Mouse (Mus musculus) heart, postnatal 0 days (tissue): ENCODE results near the gene a.

Source experiments
- CTCF ChIP-seq: IDR thresholded peaks from 2 replicates; pipeline ENCODE4 v1.5.1; 2016; ENCODE audit warnings: antibody characterized with exemption, control low read depth, low read depth
- EP300 ChIP-seq: IDR thresholded peaks from 2 replicates; pipeline ENCODE4 v1.6.1; 2016; ENCODE audit warnings: antibody characterized with exemption, low read depth

- TF ChIP-seq EP300 = no peak
- no peak for TF ChIP-seq CTCF
Measured at GRCm38 (mm10) chr2:154755791-154756190, 35.4 kb upstream of the a start.
